Mouse (Mus musculus): Measurements from ENCODE around the gene Mkln1. TPM values are rescaled to one million over a fixed set of nuclear protein-coding genes. Genes with fewer than 3 reads are reported as not detected.

The Mkln1 gene
- polyA plus RNA-seq, 1 experiment from 2014 or later: 221 TPM

DNA sequence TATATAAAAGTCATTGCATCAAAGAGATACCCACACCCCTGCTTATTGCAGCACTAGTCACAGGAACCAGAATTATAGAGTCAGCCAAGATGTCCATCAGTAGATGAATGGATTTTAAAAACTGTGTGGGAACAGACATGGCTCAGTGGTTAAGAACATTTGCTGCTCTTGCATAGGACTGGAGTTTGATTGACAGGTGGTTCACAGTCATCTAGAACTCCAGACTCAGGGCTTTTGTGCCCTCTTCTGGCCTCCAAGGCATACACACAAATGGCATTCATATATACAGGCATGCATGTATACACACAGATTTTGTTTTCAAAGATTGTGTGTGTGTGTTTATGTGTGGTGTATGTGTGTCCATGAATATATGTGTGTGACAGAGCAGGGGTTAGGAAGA, 14.0 kb downstream of the Mkln1 start:
- Histone ChIP-seq H3K27me3 (ENCODE audit: low read depth, poor library complexity, severe bottlenecking) (no peaks in the 10 kb centered on the region), H3K9me3 (replicated peaks) (no peaks in the 10 kb centered on the region), H3K4me1 (peaks cover 17% of the 10 kb centered on the region; the same call in 1 of the 2 replicates), H3K36me3 (no peaks in the 10 kb centered on the region), H3K27ac (replicated peaks) (no peak overlapping the region), H3K4me3 (no peak overlapping the region)
- DNase-seq (ENCODE audit: low spot score): no peak

GRCm38 (mm10) chr6:31413556-31413955, 15.0 kb downstream of the Mkln1 start:
- Histone ChIP-seq H3K36me3 (peaks cover 7% of the 10 kb centered on the region; the same call in 1 of the 2 replicates), H3K9me3 (replicated peaks) (no peaks in the 10 kb centered on the region), H3K4me3 (no peak overlapping the region), H3K4me1 (peaks cover 17% of the 10 kb centered on the region; the same call in 1 of the 2 replicates), H3K27ac (replicated peaks) (no peak overlapping the region), H3K27me3 (ENCODE audit: low read depth, poor library complexity, severe bottlenecking) (no peaks in the 10 kb centered on the region)
- DNase-seq (ENCODE audit: low spot score): no peak

DNA sequence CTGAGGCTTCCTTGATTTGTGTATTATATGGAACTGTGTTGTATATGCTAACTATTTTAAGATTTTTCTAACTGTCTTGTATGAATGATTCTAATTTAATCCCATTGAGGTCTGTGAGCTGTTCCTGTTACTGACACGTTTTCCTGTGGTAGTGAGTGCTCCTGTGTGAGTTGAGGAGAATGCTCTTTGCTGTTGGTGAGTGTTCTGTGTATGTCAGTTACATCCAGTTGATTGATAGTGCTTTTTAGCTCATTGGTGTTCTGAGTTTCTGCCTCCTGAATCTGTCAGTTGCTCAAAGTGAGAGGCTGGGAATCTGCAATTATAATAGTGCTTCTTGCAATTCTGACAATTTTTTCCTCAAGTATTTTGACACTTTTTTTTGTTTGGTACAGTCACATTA, 15.8 kb downstream of the Mkln1 start:
- Histone ChIP-seq H3K36me3 (peaks cover 7% of the 10 kb centered on the region; the same call in 1 of the 2 replicates), H3K9me3 (replicated peaks) (no peaks in the 10 kb centered on the region), H3K27me3 (ENCODE audit: low read depth, poor library complexity, severe bottlenecking) (no peaks in the 10 kb centered on the region), H3K27ac (replicated peaks) (no peak overlapping the region), H3K4me3 (no peak overlapping the region), H3K4me1 (peaks cover 17% of the 10 kb centered on the region; the same call in 1 of the 2 replicates)
- DNase-seq (ENCODE audit: low spot score): no peak
- WGBS: 75% methylated on average over 1 of the region's 1 CpGs

GRCm38 (mm10) chr6:31425428-31425827, 26.9 kb downstream of the Mkln1 start:
- H3K9me3 ChIP-seq (replicated peaks): no peaks in the 10 kb centered on the region
- no peak for DNase-seq (ENCODE audit: low spot score)
- peaks cover 45% of the 10 kb centered on the region for H3K36me3 ChIP-seq
- H3K4me3 ChIP-seq: no peak overlapping the region
- H3K27ac ChIP-seq (replicated peaks): no peak overlapping the region
- H3K27me3 ChIP-seq (ENCODE audit: low read depth, poor library complexity, severe bottlenecking): no peaks in the 10 kb centered on the region
- H3K4me1 ChIP-seq: no peaks in the 10 kb centered on the region
- WGBS: 93% methylated on average over 3 of the region's 3 CpGs

- Histone ChIP-seq H3K9me3 (replicated peaks) (no peaks in the 10 kb centered on the region), H3K4me3 (no peak overlapping the region), H3K4me1 (no peaks in the 10 kb centered on the region), H3K27ac (replicated peaks) (no peak overlapping the region), H3K27me3 (ENCODE audit: low read depth, poor library complexity, severe bottlenecking) (no peaks in the 10 kb centered on the region), H3K36me3 (peaks cover 44% of the 10 kb centered on the region)
- no peak for DNase-seq (ENCODE audit: low spot score)
- WGBS: 95% methylated on average over 2 of the region's 2 CpGs
Measured at GRCm38 (mm10) chr6:31437264-31437663, 38.7 kb downstream of the Mkln1 start.

- DNase-seq (ENCODE audit: low spot score): no peak
- no peak overlapping the region for H3K27ac ChIP-seq (replicated peaks)
- 89% methylated on average over 1 of the region's 1 CpGs for WGBS
- peaks cover 17% of the 10 kb centered on the region for H3K36me3 ChIP-seq
- no peaks in the 10 kb centered on the region for H3K27me3 ChIP-seq (ENCODE audit: low read depth, poor library complexity, severe bottlenecking)
- H3K4me1 ChIP-seq: no peaks in the 10 kb centered on the region
- no peaks in the 10 kb centered on the region for H3K9me3 ChIP-seq (replicated peaks)
- no peak overlapping the region for H3K4me3 ChIP-seq
Measured at GRCm38 (mm10) chr6:31445258-31445657, 46.7 kb downstream of the Mkln1 start.

- no peaks in the 10 kb centered on the region for H3K27me3 ChIP-seq (ENCODE audit: low read depth, poor library complexity, severe bottlenecking)
- H3K9me3 ChIP-seq (replicated peaks): no peaks in the 10 kb centered on the region
- no peak overlapping the region for H3K4me3 ChIP-seq
- H3K36me3 ChIP-seq: peaks cover 43% of the 10 kb centered on the region
- H3K4me1 ChIP-seq: no peaks in the 10 kb centered on the region
- no peak for DNase-seq (ENCODE audit: low spot score)
- H3K27ac ChIP-seq (replicated peaks): no peak overlapping the region
Measured at GRCm38 (mm10) chr6:31453735-31454134, 55.2 kb downstream of the Mkln1 start.

GRCm38 (mm10) chr6:31455376-31455775, 56.8 kb downstream of the Mkln1 start:
- Histone ChIP-seq H3K27ac (replicated peaks) (no peak overlapping the region), H3K9me3 (replicated peaks) (no peaks in the 10 kb centered on the region), H3K27me3 (ENCODE audit: low read depth, poor library complexity, severe bottlenecking) (no peaks in the 10 kb centered on the region), H3K4me3 (no peak overlapping the region), H3K4me1 (no peaks in the 10 kb centered on the region), H3K36me3 (peaks cover 47% of the 10 kb centered on the region)
- WGBS: 91% methylated on average over 2 of the region's 2 CpGs
- DNase-seq (ENCODE audit: low spot score): no peak

DNA sequence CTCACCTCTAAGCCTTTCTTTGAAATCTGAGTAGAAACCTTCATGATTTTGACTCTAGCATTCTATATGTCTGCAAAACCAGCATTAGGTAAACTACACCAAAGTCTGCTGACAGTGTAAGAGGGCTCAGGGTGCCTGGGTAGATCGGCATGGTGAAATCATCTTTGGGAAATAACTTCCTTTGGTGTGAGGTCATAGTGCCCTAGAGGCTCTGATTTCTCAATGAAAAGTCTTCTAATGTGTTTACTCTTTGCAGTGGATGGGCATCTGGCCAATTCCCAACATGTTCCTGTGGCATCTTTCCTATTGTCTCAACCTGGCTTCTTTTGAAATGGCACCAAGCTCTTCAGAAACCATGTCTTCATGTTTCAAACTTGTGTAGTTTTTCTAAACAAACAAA, 58.5 kb downstream of the Mkln1 start:
- Histone ChIP-seq H3K27me3 (ENCODE audit: low read depth, poor library complexity, severe bottlenecking) (no peaks in the 10 kb centered on the region), H3K4me1 (no peaks in the 10 kb centered on the region), H3K27ac (replicated peaks) (no peak overlapping the region), H3K9me3 (replicated peaks) (no peaks in the 10 kb centered on the region), H3K36me3 (peaks cover 54% of the 10 kb centered on the region), H3K4me3 (no peak overlapping the region)
- WGBS: 98% methylated on average over 1 of the region's 1 CpGs
- DNase-seq (ENCODE audit: low spot score): no peak

DNA sequence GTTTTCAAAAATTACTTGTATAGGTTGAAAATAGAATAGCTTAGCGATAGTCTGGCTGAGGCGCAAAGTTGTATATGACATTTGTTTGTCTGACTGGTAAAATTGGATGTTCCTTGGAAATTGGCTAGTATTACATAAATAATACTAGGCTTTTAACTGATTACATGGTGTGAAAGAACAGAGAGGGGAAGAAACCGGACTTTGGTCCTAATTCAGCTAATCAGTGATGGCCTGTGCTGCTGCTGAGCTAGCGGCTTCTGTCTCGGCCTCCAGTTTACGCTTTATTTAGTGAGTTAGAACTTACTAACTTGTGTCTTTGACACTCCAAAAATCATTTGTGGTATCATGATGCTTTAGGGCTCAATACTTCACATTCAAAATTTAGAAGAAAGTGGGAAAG, 70.9 kb downstream of the Mkln1 start:
- Histone ChIP-seq H3K4me1 (no peaks in the 10 kb centered on the region), H3K27ac (replicated peaks) (no peak overlapping the region), H3K27me3 (ENCODE audit: low read depth, poor library complexity, severe bottlenecking) (no peaks in the 10 kb centered on the region), H3K9me3 (replicated peaks) (no peaks in the 10 kb centered on the region), H3K36me3 (peaks cover 46% of the 10 kb centered on the region), H3K4me3 (no peak overlapping the region)
- 96% methylated on average over 6 of the region's 6 CpGs for WGBS
- no peak for DNase-seq (ENCODE audit: low spot score)

- Histone ChIP-seq H3K27me3 (ENCODE audit: low read depth, poor library complexity, severe bottlenecking) (no peaks in the 10 kb centered on the region), H3K36me3 (peaks cover 60% of the 10 kb centered on the region), H3K4me1 (no peaks in the 10 kb centered on the region), H3K9me3 (replicated peaks) (no peaks in the 10 kb centered on the region), H3K27ac (replicated peaks) (no peak overlapping the region), H3K4me3 (no peak overlapping the region)
- 71% methylated on average over 4 of the region's 4 CpGs for WGBS
- no peak for DNase-seq (ENCODE audit: low spot score)
Measured at GRCm38 (mm10) chr6:31478221-31478620, 79.7 kb downstream of the Mkln1 start.

- Histone ChIP-seq H3K4me1 (no peaks in the 10 kb centered on the region), H3K4me3 (no peak overlapping the region), H3K27me3 (ENCODE audit: low read depth, poor library complexity, severe bottlenecking) (no peaks in the 10 kb centered on the region), H3K27ac (replicated peaks) (no peak overlapping the region), H3K36me3 (peaks cover 43% of the 10 kb centered on the region), H3K9me3 (replicated peaks) (no peaks in the 10 kb centered on the region)
- 88% methylated on average over 4 of the region's 4 CpGs for WGBS
- DNase-seq (ENCODE audit: low spot score): no peak
Measured at GRCm38 (mm10) chr6:31480008-31480407, 81.5 kb downstream of the Mkln1 start.

DNA sequence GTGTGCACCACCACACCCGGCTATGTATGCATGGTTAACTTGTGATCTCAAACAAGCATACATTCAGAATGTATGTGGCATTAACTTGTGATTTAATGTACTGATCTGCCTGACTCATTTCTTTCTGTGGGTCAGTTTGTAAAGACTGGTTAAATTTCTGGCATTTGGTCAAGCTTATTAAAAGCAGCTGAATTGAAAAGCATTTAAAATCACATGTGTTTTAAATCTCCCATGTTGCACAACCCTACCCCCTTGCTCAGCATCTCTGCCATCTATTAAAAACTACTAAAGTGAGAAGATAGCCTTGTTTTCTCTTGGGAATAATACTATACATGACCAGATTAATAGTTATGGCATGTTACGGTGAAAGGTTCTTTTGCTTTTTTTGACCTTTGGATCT, 88.1 kb downstream of the Mkln1 start:
- no peak overlapping the region for H3K27ac ChIP-seq (replicated peaks)
- no peaks in the 10 kb centered on the region for H3K9me3 ChIP-seq (replicated peaks)
- DNase-seq (ENCODE audit: low spot score): no peak
- peaks cover 40% of the 10 kb centered on the region for H3K36me3 ChIP-seq
- H3K4me3 ChIP-seq: no peak overlapping the region
- H3K4me1 ChIP-seq: no peaks in the 10 kb centered on the region
- 94% methylated on average over 2 of the region's 2 CpGs for WGBS
- no peaks in the 10 kb centered on the region for H3K27me3 ChIP-seq (ENCODE audit: low read depth, poor library complexity, severe bottlenecking)

DNA sequence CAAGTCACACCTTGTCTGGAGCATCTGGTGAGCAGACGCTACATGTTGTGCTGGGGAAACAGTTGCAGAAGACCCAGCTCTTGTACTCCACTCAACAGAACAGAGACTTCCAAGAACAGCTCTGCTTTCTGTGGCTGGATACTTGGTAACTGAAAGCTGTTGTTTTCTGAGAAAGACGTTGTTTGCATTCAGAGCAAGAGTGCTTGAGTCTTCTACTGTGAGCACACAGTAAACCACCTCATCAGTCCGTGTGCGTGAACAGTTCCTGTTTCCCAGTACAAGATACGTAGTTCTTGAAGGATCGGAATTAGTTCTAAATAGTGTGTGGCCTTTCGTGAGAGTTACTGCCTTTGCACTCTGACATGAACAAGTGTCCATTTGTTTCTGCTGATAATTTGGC, 91.4 kb downstream of the Mkln1 start:
- Histone ChIP-seq H3K27me3 (ENCODE audit: low read depth, poor library complexity, severe bottlenecking) (no peaks in the 10 kb centered on the region), H3K9me3 (replicated peaks) (no peaks in the 10 kb centered on the region), H3K36me3 (peaks cover 61% of the 10 kb centered on the region), H3K4me3 (no peak overlapping the region), H3K4me1 (no peaks in the 10 kb centered on the region), H3K27ac (replicated peaks) (no peak overlapping the region)
- 95% methylated on average over 7 of the region's 7 CpGs for WGBS
- DNase-seq (ENCODE audit: low spot score): no peak

Measured in midbrain, embryonic 10.5 days (tissue).